Mouse (Mus musculus) mouse trophoblast stem cell (cell line): Measurements from ENCODE around the gene Ifnar2.

Source experiments
- in situ Hi-C, 2 experiments: fragments of 300-500 bp; cut with MseI, MboI; formaldehyde crosslinking; loops; 2 replicates in 1 of 2; 3 replicates in 1 of 2; pipeline ENCODE4 v1.15.1; 2025

The Ifnar2 gene

GRCm38 (mm10) chr16:91372577-91373472 is at the start of gene Ifnar2:
TSS of gene Ifnar2 (plus strand) at chr16:91372783.
- in situ Hi-C loops, result no loop called here

DNA sequence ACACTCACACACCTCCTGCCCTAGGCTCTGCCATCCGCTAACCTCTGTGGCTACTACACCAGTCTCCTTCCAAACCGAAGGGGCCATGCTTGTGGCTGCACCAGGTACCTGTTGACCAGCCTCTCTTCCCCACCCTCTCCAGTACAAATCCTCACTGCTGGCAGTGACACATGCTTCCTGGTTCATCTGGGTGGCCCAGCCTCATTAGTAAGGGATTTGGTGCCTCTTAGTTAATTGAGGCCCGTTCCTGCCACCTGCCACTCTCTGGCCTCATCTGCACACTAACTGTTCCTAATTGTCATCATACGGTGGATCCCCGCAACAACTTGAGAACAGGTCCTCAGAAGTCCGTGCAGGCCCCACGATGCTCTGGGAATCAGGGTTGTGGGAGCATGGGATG is 45.0 kb upstream of the Ifnar2 start:
- in situ Hi-C loops, result no loop called here

GRCm38 (mm10) chr16:91328922-91329321 is 43.7 kb upstream of the Ifnar2 start:
- in situ Hi-C loops, result no loop called here

DNA sequence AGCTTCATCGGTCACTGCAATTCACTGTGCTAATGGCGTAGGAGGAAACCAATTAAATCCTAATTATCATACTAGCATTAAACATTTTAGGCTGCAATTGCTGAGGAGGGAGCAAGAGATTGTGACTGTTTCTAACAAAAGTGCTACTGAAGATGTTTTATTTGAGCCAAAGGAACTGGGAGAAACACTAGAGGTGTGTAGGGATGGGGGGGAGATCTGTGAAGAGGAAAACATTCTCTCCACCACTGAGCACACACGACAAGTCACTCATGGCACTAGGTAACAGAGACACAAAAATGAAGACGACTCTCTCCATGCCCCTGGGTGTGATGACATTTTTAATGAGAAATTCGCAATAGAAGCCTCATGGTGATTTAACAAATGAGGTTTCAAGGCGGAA is 42.1 kb upstream of the Ifnar2 start:
- in situ Hi-C loops, result no loop called here

- in situ Hi-C loops, result no loop called here
Measured at GRCm38 (mm10) chr16:91331153-91331552, 41.4 kb upstream of the Ifnar2 start.

DNA sequence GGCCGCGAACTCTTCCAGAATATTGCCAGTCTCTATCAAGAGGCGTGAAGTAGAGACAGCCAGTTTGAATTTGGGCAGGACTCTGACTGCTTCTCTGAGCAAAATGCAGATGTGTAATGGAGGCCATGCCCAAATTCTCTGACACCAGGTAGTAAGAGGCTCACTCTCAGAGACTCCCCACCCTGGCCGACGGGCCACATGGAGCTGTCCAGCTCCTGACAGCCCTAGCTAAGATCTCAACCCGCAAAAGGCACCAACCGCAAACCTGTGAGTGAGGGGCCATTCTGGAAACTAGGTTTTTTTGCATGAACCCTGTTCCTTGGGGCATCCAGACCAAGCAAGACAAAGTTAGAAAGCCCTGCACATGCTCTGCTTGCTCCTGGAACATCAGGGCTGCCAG is 39.7 kb upstream of the Ifnar2 start:
- in situ Hi-C loops, result no loop called here

DNA sequence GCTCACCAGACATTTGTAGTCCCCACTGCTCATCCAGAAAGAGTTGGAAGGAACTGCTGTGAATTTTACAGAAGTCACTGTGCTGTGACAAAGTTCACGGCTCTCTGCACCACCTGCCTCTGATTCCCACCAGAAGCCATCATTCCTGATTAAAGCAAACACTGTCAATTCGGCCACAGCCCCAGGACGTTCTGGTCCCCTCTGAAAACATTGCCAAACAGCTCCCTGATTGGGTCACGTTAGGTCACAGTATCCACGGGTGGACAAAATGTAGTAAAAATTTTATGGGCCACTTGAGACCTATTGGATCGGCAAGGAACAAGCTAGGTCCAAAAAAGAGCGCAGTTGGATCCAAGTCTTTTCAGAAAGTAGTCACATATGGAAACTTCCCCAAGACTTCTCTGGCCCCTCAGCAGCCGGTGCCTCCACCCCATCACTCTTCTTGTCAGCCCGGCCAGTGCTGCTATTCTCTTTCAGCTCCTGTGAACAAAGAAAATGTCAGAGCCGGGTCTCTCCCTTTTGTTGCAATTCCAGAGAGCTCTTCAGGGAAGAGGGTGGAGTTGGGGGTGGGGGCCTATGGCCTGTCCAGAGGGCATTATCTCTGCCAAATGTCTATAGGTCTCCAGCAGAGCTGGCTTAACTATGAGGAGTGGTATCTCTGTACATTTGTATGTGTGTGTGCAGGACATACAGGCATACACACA is 38.2 kb upstream of the Ifnar2 start:
- in situ Hi-C loops, result no loop called here

DNA sequence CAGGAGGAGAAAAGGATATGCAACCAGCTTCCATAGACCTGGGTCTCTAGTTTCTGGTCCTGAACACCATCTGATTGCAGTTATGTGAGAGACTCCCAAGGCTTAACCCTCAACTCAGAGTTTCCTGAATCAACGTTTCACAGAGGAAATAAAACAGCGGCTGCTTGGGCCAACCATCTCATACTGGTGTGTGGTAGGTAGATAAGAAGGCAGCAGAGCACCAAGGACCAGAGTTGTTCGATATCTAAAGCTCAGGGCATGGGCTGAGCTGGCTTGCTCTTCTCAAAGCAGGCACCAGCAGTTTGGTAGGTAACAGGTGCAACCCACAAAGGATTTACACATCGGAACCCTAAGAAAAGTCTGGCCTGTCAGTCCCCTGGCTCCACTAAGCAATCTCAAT is 35.8 kb upstream of the Ifnar2 start:
- in situ Hi-C loops, result no loop called here

GRCm38 (mm10) chr16:91337480-91337879 is 35.1 kb upstream of the Ifnar2 start:
- in situ Hi-C loops, result no loop called here

GRCm38 (mm10) chr16:91346491-91346890 is 26.1 kb upstream of the Ifnar2 start:
- in situ Hi-C loops, result no loop called here

- in situ Hi-C loops, result no loop called here
Measured at GRCm38 (mm10) chr16:91347491-91348263, 24.9 kb upstream of the Ifnar2 start.

DNA sequence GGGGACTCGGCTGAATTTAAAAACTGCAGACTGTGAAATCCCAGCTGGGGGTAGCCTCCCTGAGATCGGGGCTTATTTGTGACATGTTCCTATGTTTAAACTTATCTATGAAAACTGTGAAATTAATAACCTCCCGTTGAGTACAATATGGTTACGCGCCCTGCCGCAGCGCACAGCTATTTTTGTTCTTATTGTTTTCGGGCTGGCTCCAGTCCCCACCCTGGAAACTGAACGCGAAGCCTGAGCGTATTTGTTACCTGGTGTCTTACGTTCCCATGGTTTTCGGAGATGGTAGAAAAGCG is 24.4 kb upstream of the Ifnar2 start:
- in situ Hi-C loops, result no loop called here

GRCm38 (mm10) chr16:91348588-91349330 is 23.8 kb upstream of the Ifnar2 start:
- in situ Hi-C loops, result no loop called here

DNA sequence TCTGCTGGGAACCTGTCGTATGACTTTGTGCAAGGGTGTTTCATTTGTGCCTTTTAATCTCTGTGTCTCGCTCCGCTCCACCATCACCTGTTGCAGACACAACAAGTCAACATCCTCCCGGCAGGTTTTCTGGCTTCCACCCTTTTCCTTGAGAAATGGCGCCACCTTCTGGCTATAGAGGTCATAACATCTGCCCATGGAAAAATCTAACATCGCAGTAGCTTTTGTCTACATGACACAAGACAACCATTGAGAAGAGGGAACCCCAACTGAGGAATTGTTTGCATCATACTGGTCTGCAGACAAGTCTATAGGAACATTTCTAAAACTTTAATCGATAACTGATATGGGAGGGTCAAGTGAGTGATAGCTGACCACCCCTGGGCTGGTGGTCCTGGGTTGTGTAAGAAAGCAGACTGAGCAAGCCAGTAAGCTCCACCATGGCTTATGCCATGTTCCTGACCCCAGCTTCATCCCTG is 20.5 kb upstream of the Ifnar2 start:
- in situ Hi-C loops, result loop anchor here (5.0 to 10.0 kb wide), 3 partner anchors 135 to 270 kb away; no protein-coding TSS in a partner anchor

DNA sequence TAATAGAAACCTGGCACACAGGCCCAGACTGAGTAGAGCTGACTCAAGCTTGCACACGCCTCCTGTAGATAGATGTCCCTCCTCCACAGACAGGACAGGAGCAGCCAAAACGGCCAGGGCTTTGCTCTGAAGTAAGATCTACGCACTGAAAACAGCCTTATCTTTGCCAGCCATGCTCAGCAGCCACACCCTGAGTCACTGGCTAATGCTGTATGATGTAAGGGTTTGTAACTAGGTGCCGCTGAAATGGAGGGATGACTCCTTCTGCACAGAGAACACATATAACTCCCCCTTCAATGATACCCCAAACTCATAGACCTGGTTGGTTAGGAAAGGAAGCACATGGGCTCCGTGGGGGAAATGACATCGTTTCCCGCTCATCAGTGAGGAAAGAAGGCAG is 19.8 kb upstream of the Ifnar2 start:
- in situ Hi-C loops, result loop anchor here (5.0 to 10.0 kb wide), 3 partner anchors 135 to 270 kb away; no protein-coding TSS in a partner anchor

GRCm38 (mm10) chr16:91353177-91353576 is 19.4 kb upstream of the Ifnar2 start:
- in situ Hi-C loops, result loop anchor here (5.0 to 10.0 kb wide), 3 partner anchors 136 to 271 kb away; no protein-coding TSS in a partner anchor

DNA sequence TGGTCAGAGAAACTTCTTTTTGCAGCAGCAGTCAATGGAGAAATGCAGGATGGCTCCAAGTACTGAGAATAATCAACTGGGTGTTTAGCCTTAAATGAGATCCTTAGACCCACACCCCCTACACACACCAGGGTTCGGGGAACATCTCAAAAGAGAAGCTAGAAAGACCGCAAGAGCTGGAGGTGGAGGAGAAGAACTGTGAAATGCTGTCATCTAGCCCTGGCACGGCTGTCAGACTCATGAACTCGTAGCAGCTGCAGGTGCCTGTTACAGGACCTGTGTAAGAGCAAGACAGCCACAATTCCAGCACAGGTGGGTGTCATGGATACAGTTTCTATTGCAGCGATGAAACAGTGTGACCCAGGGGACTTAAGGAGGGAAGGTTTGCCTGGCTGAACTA is 18.9 kb upstream of the Ifnar2 start:
- in situ Hi-C loops, result loop anchor here (5.0 to 10.0 kb wide), 3 partner anchors 136 to 271 kb away; no protein-coding TSS in a partner anchor

DNA sequence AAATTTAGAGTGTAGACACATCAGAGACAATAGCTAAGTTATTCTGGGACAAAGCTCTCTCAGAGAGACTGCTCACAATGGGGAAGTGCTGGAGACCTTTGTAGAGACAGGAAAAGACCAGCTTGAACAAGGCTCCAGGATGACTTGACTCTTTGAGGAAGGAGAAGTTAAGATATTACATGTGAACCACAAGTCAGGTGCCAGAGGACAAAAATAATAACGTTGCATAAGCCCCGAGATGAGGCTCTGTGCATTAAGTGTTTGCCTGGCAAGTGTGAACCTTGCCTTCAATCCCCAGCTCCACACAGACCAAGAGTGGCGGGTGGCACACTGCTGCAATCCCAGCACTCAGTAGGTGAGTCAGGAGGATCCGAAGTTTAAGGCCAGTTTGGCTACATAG is 18.0 kb upstream of the Ifnar2 start:
- in situ Hi-C loops, result loop anchor here (5.0 to 10.0 kb wide), 3 partner anchors 137 to 272 kb away; no protein-coding TSS in a partner anchor

GRCm38 (mm10) chr16:91355160-91355559 is 17.4 kb upstream of the Ifnar2 start:
- in situ Hi-C loops, result loop anchor here in 1 of 2 experiments (10.0 kb wide), 1 partner anchor 270 kb away; no protein-coding TSS in a partner anchor

- in situ Hi-C loops, result loop anchor here in 1 of 2 experiments (10.0 kb wide), 1 partner anchor 272 kb away; no protein-coding TSS in a partner anchor
Measured at GRCm38 (mm10) chr16:91356760-91357525, 15.6 kb upstream of the Ifnar2 start.
